Mouse (Mus musculus) limb, embryonic 11.5 days (tissue): ENCODE data around the gene Cited2. TPM values are rescaled to one million over a fixed set of nuclear protein-coding genes. Genes with fewer than 3 reads are reported as not detected.

ENCODE experiments used
- polyA plus RNA-seq: library from polyadenylated mRNA; unstranded; fragments of >200 nt; fragmentation: Nextera tagmentation; extraction: Ambion mirVana; gene quantifications from 2 replicates; pipeline ENCODE4 v1.2.1, GENCODE M21; 2014

The Cited2 gene
- polyA plus RNA-seq, 1 experiment from 2014 or later: 73.1 TPM

Other genes starting within 250 kb of the Cited2 start
- 0.85 and 1.1 TPM in 2 replicates for gene Txlnb, start 73.0 kb downstream of the Cited2 start, polyA plus RNA-seq
- 3.8 and 4.1 TPM in 2 replicates for gene Heca, start 224.8 kb downstream of the Cited2 start, polyA plus RNA-seq